Mouse (Mus musculus): ENCODE results near the gene Abcf1.
"Not testable (repeated sequence)": the region's sequence is repeated elsewhere in the genome, so short reads cannot be mapped to it uniquely, and the experiment has no call there.

The Abcf1 gene

GRCm38 (mm10) chr17:35979401-35980362 is 10.1 kb upstream of the Abcf1 start, which contains the start of the genes Gnl1 and Prr3:
TSS of gene Gnl1 (plus strand) at chr17:35979851.
TSS of gene Prr3 (minus strand) at chr17:35980236.
- DNase-seq (ENCODE audit: extremely low read depth, low read depth): peak; percentile 88

- DNase-seq (ENCODE audit: extremely low read depth, low read depth): no peak
Observed at GRCm38 (mm10) chr17:35978811-35979400, 9.3 kb upstream of the Abcf1 start.

- no peak for DNase-seq (ENCODE audit: extremely low read depth, low read depth)
Observed at GRCm38 (mm10) chr17:35972131-35972530, 2.6 kb upstream of the Abcf1 start.

DNA sequence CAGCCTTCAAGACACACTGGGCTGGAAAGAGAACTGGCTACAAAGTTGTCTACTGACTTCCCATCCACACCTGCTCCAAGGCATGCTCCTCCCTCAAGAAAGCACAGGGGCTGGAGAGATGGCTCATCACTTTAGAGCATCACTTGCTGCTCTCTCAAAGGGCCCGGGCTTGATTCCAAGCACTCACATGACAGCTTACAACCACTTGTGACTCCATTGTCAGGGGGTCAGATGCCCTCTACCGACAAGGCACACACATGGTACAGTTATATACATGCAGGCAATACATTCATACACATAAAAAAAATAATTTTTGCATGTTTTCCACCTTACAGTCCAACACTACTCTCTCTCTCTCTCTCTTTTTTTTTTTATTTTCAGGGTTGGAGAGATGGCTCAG is 1.9 kb downstream of the Abcf1 start:
- DNase-seq (ENCODE audit: extremely low read depth, low read depth): no peak

DNA sequence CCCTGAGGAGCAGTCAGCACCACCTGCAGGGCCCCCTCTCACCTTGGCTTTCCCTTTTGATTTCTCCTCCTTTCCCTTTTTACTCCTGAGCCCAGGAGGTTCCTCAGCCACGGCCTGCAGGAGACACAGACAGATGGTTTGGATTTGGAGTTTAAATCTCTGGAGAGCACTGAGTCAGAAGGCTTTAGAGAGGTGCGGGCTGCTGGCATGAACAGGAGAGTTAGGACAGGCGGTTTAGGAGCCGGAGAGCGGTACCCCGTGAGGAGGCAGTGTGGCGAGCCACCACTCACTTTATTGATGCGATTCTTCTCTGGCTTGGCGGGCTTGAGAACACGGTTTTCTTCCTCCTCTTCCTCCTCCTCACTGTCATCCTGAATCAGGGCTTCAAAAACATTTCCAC is 6.3 kb downstream of the Abcf1 start:
- no peak for DNase-seq (ENCODE audit: extremely low read depth, low read depth)

DNA sequence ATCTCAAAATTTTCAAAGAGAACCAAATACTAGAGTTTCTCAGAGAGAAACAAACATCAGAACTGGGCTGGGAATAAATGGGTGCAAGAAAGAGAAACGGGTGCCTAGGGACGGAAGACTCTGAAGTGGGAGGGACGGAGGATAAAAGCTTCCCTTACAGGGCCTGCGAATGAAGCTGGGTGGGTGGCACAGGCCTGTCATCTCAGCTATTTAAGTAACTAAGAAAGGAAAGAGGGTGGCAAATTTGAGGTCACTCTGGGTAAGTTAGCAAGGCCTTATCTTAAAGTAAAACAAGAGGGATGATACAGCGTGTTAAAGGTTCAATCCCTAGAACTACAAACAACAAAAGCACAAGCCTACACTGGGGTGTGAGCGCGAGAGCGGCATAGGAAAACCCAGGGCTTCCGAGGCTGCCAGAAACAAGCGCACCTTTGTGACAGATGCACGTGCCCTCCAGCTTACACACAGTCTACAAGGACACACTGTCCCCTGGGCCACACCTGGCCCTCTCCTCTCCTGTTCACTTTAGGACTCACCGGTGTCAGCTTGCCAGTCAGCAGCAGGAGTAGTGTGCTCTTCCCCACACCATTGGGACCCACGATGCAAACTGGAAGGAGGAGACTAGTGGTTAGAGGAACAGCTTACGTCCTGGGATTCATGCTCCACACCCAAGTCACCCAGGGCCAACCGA is 10.9 kb downstream of the Abcf1 start:
- no peak for DNase-seq (ENCODE audit: extremely low read depth, low read depth)

DNA sequence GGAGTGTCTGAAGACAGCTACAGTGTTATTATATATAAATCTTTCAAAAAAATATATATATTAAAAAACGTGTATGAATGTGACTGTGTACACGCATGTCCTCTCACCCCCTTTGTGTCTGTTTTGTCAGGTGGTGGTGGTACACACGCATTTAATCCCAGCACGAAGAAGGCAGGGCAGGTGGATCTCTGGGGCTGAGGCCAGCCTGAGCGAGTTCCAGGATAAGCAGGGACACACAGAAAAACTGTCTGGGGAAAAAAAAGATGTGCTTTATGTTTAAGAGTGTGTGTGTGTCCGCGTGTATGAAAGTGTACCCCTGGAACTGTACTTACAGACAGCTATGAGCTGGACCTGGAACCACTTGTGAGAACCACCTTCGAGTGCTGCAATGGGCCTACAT is 14.9 kb downstream of the Abcf1 start:
- DNase-seq (ENCODE audit: extremely low read depth, low read depth): no peak

DNA sequence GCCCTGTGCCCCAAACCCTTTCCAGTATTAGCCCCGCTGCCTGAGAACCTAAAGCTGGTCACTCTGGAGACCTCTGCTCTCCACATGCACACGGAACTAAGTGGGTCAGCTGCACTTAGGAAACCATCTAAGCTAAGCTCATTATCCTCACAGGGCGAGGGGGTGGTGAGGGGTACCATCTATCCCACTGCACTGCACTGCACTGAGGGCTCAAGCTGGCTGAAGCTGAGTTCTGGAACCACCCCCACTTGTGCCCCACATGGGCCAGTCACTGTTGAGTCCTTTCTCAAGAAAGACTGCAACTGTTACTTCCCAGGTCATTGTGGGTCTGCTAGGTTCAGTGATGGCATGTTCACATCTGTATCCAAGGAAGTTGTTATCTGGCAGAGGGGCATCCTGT is 17.0 kb downstream of the Abcf1 start:
- DNase-seq (ENCODE audit: extremely low read depth, low read depth): not testable (repeated sequence)

- DNase-seq (ENCODE audit: extremely low read depth, low read depth): not testable (repeated sequence)
Observed at GRCm38 (mm10) chr17:35950946-35951345, 18.6 kb downstream of the Abcf1 start.

GRCm38 (mm10) chr17:35939941-35940340 is 29.6 kb downstream of the Abcf1 start:
- no peak for DNase-seq (ENCODE audit: extremely low read depth, low read depth)

- DNase-seq (ENCODE audit: extremely low read depth, low read depth): no peak
Observed at GRCm38 (mm10) chr17:35939108-35939507, 30.5 kb downstream of the Abcf1 start.

DNA sequence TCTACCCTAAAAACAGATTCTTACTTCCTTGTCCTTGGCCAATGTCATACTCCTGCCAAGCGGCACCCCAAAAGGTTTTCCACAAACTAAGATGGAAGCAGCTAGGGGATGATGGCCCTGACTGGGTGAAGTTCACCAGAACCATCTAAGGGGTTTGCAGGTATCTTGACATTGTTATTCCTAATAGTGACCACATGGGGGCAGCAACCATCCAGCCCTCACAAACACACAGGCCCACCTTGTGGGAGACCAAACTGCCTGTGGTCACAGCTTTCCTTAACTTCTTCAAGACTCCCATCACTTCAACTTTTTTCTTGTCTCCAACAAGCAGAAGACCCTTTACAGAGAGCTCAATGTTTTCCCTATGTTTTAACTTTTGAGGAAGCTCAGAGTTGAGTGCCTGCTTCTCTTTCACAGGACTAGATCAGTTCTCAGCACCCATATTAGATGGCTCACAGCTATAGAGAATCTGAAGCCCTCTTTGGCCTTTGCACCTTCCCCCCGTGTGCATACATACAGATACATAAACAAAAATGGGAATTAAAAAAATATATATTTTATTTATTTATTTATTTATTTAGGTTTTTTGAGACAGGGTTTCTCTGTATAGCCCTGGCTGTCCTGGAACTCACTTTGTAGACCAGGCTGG is 31.7 kb downstream of the Abcf1 start:
- DNase-seq (ENCODE audit: extremely low read depth, low read depth): peak; percentile 54

- not testable (repeated sequence) for DNase-seq (ENCODE audit: extremely low read depth, low read depth)
Observed at GRCm38 (mm10) chr17:35935763-35936162, 33.8 kb downstream of the Abcf1 start.

DNA sequence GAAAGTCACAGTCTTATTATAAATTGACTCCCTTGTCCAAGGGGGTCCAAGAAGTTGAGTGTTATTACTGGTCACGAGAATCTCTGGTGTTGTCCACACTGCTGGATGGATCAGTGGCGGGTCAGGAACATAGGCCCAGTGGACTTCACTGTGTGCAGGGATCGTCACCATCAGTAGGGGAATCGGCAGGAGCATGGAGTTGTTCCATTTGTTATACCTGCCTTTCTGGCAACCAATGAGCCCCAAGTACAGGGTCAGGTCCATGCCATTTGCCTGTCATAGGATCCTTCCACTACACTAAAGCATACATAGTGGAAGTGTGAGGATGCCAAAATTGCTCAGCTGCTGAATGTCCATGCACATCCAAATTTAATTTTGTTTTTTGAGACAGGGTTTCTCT is 37.0 kb downstream of the Abcf1 start:
- no peak for DNase-seq (ENCODE audit: extremely low read depth, low read depth)

DNA sequence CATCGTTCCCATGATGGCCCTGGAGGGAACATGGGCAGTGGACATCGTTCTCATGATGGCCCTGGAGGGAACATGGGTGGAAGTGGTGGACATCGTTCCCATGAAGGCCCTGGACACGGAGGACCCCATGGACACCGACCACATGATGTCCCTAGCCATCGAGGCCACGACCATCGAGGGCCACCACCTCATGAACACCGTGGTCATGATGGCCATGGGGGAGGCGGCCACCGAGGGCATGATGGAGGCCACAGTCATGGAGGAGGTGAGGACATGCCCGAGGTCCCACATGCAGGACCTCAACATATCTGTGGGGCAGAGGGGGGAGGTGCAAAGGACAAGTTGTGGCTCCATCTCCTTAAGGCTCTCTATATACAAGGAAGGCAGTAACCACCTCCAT is 38.9 kb downstream of the Abcf1 start:
- DNase-seq (ENCODE audit: extremely low read depth, low read depth): no peak

GRCm38 (mm10) chr17:35929534-35929933 is 40.0 kb downstream of the Abcf1 start:
- no peak for DNase-seq (ENCODE audit: extremely low read depth, low read depth)

DNA sequence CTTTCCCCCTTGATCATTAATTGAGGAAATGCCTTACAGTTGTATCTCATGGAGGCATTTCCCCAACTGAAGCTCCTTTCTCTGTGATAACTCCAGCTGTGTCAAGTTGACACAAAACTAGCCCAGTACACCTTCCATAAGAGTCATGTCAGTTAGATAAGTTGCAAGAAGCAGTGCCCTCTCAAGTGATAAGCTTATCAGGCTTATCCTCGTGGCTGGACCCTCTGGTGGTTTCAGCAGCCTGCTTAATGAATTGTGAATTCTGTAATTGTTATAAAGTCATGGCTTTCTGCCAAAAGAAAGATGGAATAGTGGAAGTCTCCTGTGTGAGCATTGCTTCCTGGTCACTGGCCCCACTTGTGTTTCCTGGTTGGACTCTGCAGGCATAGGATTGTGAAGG is 42.1 kb downstream of the Abcf1 start:
- peak; percentile 95 for DNase-seq (ENCODE audit: extremely low read depth, low read depth)

- DNase-seq (ENCODE audit: extremely low read depth, low read depth): no peak
Observed at GRCm38 (mm10) chr17:35923281-35923680, 46.3 kb downstream of the Abcf1 start.

DNA sequence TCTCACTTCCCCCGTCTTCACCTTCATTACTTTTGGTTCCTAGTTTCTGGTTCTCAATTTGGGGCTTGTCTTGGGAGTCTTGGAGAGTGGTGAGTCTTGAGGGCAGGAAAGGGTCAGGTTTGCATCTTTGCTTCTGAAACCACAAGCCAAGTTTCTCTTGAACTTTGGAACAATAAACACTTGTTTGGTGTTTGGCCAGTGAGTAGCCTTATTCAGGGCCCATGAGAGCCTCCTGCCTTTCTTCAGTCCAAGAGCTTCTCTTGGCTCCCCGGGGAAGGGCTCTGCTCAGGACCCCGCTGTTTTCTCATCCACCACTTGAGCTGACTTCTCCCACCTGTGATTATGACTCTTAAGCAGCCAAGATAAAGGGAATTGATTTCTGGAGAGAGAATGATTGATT is 47.0 kb downstream of the Abcf1 start:
- DNase-seq (ENCODE audit: extremely low read depth, low read depth): no peak

DNA sequence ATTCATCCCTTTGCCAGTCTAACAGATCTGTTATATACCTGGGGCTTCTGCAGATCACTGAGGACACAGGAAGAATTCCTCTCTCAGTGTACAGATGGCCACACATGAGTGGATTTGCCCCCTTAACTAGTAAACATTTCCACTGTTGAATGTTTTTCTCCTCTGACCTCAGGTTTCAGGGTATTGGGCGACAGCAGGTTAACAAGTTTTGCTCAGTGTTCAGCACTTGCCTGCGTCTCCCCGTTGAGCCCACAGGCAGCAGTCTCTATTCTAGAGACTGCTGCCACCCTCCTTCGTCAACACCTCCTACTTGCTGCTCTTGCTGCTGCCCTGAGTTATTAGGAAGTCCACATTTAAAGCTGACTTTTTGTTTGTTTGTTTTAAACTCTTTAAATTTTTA is 47.9 kb downstream of the Abcf1 start:
- no peak for DNase-seq (ENCODE audit: extremely low read depth, low read depth)

DNA sequence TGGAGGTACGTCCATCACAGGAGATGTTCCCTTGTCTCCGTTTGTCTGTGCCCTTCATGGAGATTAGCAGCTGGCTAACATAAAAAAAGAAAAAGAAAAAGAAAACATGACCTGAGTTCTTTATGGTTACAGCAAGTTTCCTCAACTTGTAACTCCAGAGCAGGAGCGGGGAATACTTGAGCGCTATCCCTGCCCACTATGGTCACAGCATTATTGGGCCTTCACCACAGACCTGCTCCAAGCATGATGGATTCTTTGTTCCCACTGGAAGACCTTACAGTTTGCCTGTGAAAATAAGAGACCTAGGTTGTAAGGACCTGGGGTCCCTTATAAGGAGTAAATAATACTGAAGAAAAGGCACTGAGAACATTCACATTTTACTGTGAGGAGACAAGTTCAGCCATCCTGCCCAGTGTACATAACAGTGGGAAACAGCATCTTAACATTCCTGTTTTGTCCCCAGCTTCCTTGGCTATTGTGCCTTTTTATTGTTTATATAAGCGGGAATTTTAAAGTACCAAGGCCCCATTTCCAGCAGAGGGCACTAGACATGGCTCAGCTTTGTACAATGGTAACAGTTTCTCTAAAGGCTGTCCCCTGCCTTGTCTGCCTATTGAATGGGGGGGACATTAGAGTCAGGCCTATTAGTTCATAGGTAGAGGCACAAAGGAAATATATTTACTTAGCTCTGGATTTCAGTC is 48.5 kb downstream of the Abcf1 start:
- DNase-seq (ENCODE audit: extremely low read depth, low read depth): no peak

Measured in MEL-GATA-1-ER (cell line).